ENCODE assay signal across 8 mouse cellular contexts in genomic region chr6:28420361-28420760, GRCm38 (mm10). TPM values are rescaled to one million over a fixed set of nuclear protein-coding genes. Genes with fewer than 3 reads are reported as not detected.
DNase-seq lines count a peak whose midpoint lies in the region; ATAC-seq and TF ChIP-seq lines count a peak whose summit lies in the region.

No protein-coding gene starts in this region.

- no peak for ATAC-seq in heart, embryonic 11.5 days (replicated peaks; ENCODE audit: insufficient number of reproducible peaks, low FRiP score, low TSS enrichment)
- no peak for ATAC-seq in forebrain, embryonic 13.5 days
- ATAC-seq in liver, embryonic 13.5 days (ENCODE audit: low read depth) = no peak

- no peaks in the 10 kb centered on the region for H3K27me3 ChIP-seq in heart, embryonic 11.5 days (ENCODE audit: control insufficient read depth, insufficient read depth, low read length)
- no peaks in the 10 kb centered on the region for H3K27me3 ChIP-seq in E14TG2a.4 (ENCODE audit: insufficient read depth, low read length)
- no peaks in the 10 kb centered on the region for H3K27me3 ChIP-seq in forebrain, embryonic 13.5 days
- no peaks in the 10 kb centered on the region for H3K27me3 ChIP-seq in liver, embryonic 13.5 days

- WGBS in heart, embryonic 11.5 days (ENCODE audit: insufficient replicate concordance) = 71% methylated on average over 17 of the region's 17 CpGs
- 87% methylated on average over 17 of the region's 17 CpGs for WGBS in forebrain, embryonic 13.5 days
- WGBS in liver, embryonic 13.5 days (ENCODE audit: insufficient replicate concordance) = 71% methylated on average over 17 of the region's 17 CpGs

- no peak overlapping the region for H3K27ac ChIP-seq in heart, embryonic 11.5 days (ENCODE audit: low read depth, low read length)
- H3K27ac ChIP-seq in forebrain, embryonic 13.5 days = no peak overlapping the region
- peak overlapping the region; percentile 94 for H3K27ac ChIP-seq in liver, embryonic 13.5 days

- no peak for TF ChIP-seq CTCF in E14TG2a.4 (conservative IDR thresholded peaks at IDR 0.05; ENCODE audit: low read length)

- peaks cover 23% of the 10 kb centered on the region for H3K36me3 ChIP-seq in heart, embryonic 11.5 days (ENCODE audit: control insufficient read depth, insufficient read depth, low read length)
- H3K36me3 ChIP-seq in E14TG2a.4 (ENCODE audit: insufficient read depth, low read length) = peaks cover 57% of the 10 kb centered on the region
- H3K36me3 ChIP-seq in forebrain, embryonic 13.5 days (ENCODE audit: poor library complexity, severe bottlenecking) = peaks cover 43% of the 10 kb centered on the region
- H3K36me3 ChIP-seq in liver, embryonic 13.5 days = peaks cover 40% of the 10 kb centered on the region

- H3K4me1 ChIP-seq in heart, embryonic 11.5 days (ENCODE audit: control insufficient read depth, insufficient read depth, low read length) = peaks cover 31% of the 10 kb centered on the region
- peaks cover 54% of the 10 kb centered on the region for H3K4me1 ChIP-seq in E14TG2a.4 (replicated peaks; ENCODE audit: low read depth, low read length)
- H3K4me1 ChIP-seq in forebrain, embryonic 13.5 days = peaks cover 35% of the 10 kb centered on the region
- H3K4me1 ChIP-seq in liver, embryonic 13.5 days (replicated peaks) = peaks cover 54% of the 10 kb centered on the region

- peak overlapping the region; percentile 92 for H3K4me2 ChIP-seq in heart, embryonic 11.5 days
- H3K4me2 ChIP-seq in forebrain, embryonic 13.5 days = peak overlapping the region; percentile 98
- peak overlapping the region; percentile 95 for H3K4me2 ChIP-seq in liver, embryonic 13.5 days

- no peak for DNase-seq in heart, adult 18-20 months
- DNase-seq in liver, embryonic 13.5 days = no peak
- DNase-seq in frontal cortex, postnatal 14 days (ENCODE audit: low spot score in 2 of 2) = no peak
- no peak for DNase-seq in frontal cortex, postnatal 25 days (ENCODE audit: low spot score in 2 of 2)
- DNase-seq in ovary, postnatal 36 days (ENCODE audit: low spot score) = no peak

- no peaks in the 10 kb centered on the region for H3K9me3 ChIP-seq in heart, embryonic 11.5 days (replicated peaks; ENCODE audit: control insufficient read depth, low read length)
- no peaks in the 10 kb centered on the region for H3K9me3 ChIP-seq in E14TG2a.4 (ENCODE audit: low read length)
- H3K9me3 ChIP-seq in forebrain, embryonic 13.5 days (replicated peaks) = no peaks in the 10 kb centered on the region
- no peaks in the 10 kb centered on the region for H3K9me3 ChIP-seq in liver, embryonic 13.5 days (replicated peaks)

- peak overlapping the region; percentile 76 for H3K4me3 ChIP-seq in heart, embryonic 11.5 days (ENCODE audit: low read depth, low read length)
- H3K4me3 ChIP-seq in E14TG2a.4 (replicated peaks; ENCODE audit: low read length) = peak overlapping the region; percentile 94
- peak overlapping the region; percentile 64 for H3K4me3 ChIP-seq in forebrain, embryonic 13.5 days
- peak overlapping the region; percentile 75 for H3K4me3 ChIP-seq in liver, embryonic 13.5 days (replicated peaks)

- peak overlapping the region; percentile 71; the same call in 1 of the 2 replicates for H3K9ac ChIP-seq in heart, embryonic 11.5 days (ENCODE audit: low read depth, low read length)
- peak overlapping the region; percentile 74 for H3K9ac ChIP-seq in forebrain, embryonic 13.5 days
- H3K9ac ChIP-seq in liver, embryonic 13.5 days = peak overlapping the region; percentile 91

RNA-seq across cellular contexts. Expression of gene Arf5, which starts 3.0 kb away (rescaled TPM):
- 243 and 281 TPM in 2 replicates for polyA plus RNA-seq in heart, embryonic 11.5 days (2014; fragmentation: Nextera tagmentation; extraction: Ambion mirVana)
- 100 to 1,000 TPM; 143 to 170 TPM for total RNA-seq in heart, adult 18-20 months (2021)
- polyA plus RNA-seq in forebrain, embryonic 13.5 days (2015; fragmentation: Nextera tagmentation; extraction: Ambion mirVana) = 348 and 361 TPM in 2 replicates
- polyA plus RNA-seq in liver, embryonic 13.5 days (2015; fragmentation: Nextera tagmentation; extraction: Ambion mirVana) = 388 and 403 TPM in 2 replicates

RNA-seq across cellular contexts. Expression of gene Fscn3, which starts 7.2 kb away (rescaled TPM):
- not detected in 2 replicates for polyA plus RNA-seq in heart, embryonic 11.5 days (2014; fragmentation: Nextera tagmentation; extraction: Ambion mirVana)
- not detected for total RNA-seq in heart, adult 18-20 months (2021)
- 0.09 TPM in 1 of 2 replicates, not detected in the other for polyA plus RNA-seq in forebrain, embryonic 13.5 days (2015; fragmentation: Nextera tagmentation; extraction: Ambion mirVana)
- 0.44 and 1.2 TPM in 2 replicates for polyA plus RNA-seq in liver, embryonic 13.5 days (2015; fragmentation: Nextera tagmentation; extraction: Ambion mirVana)

RNA-seq across cellular contexts. Expression of gene Gcc1, which starts 7.8 kb away (rescaled TPM):
- polyA plus RNA-seq in heart, embryonic 11.5 days (2014; fragmentation: Nextera tagmentation; extraction: Ambion mirVana) = 4.0 and 4.4 TPM in 2 replicates
- 1 to 10 TPM; 8.6 to 9.4 TPM for total RNA-seq in heart, adult 18-20 months (2021)
- 11.4 and 12.9 TPM in 2 replicates for polyA plus RNA-seq in forebrain, embryonic 13.5 days (2015; fragmentation: Nextera tagmentation; extraction: Ambion mirVana)
- 3.7 and 4.4 TPM in 2 replicates for polyA plus RNA-seq in liver, embryonic 13.5 days (2015; fragmentation: Nextera tagmentation; extraction: Ambion mirVana)

RNA-seq across cellular contexts. Expression of gene Zfp800, which starts 22.6 kb away (rescaled TPM):
- 12.1 and 17.7 TPM in 2 replicates for polyA plus RNA-seq in heart, embryonic 11.5 days (2014; fragmentation: Nextera tagmentation; extraction: Ambion mirVana)
- 10 to 100 TPM; 10.2 to 14.0 TPM for total RNA-seq in heart, adult 18-20 months (2021)
- polyA plus RNA-seq in forebrain, embryonic 13.5 days (2015; fragmentation: Nextera tagmentation; extraction: Ambion mirVana) = 26.5 and 27.5 TPM in 2 replicates
- 33.3 and 38.4 TPM in 2 replicates for polyA plus RNA-seq in liver, embryonic 13.5 days (2015; fragmentation: Nextera tagmentation; extraction: Ambion mirVana)

RNA-seq across cellular contexts. Expression of gene Pax4, which starts 28.8 kb away (rescaled TPM):
- polyA plus RNA-seq in heart, embryonic 11.5 days (2014; fragmentation: Nextera tagmentation; extraction: Ambion mirVana) = not detected in 2 replicates
- not detected for total RNA-seq in heart, adult 18-20 months (2021)
- not detected in 2 replicates for polyA plus RNA-seq in forebrain, embryonic 13.5 days (2015; fragmentation: Nextera tagmentation; extraction: Ambion mirVana)
- polyA plus RNA-seq in liver, embryonic 13.5 days (2015; fragmentation: Nextera tagmentation; extraction: Ambion mirVana) = not detected in 2 replicates
